Mouse (Mus musculus): ENCODE data around the gene Arhgap45. TPM values are rescaled to one million over a fixed set of nuclear protein-coding genes. Genes with fewer than 3 reads are reported as not detected.
A peak's percentile ranks its signal among the peaks of the same experiment; 100 is the strongest.

Arhgap45 gene
- total RNA-seq, 1 experiment from 2014 or later: 6.3 TPM

DNA sequence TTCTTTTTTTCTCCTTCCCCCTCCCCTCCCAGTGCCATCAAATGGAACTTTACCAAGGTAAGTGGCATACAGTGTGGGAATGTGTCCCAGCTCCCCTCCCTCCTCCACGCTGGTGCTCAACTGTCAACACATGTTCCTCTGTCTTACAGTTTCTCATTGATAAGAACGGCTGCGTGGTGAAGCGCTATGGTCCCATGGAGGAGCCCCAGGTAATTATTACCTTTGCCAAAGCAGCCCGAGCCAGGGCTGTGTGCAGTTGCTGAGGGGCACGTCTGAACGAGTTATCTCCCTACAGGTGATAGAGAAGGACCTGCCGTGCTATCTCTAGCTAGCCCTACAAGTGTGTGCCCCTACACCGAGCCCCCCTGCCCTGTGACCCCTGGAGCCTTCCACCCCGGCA, 39.4 kb downstream of the Arhgap45 start:
- DNase-seq: no peak

- no peak for DNase-seq
These were observed 40.1 kb downstream of the Arhgap45 start for GRCm38 (mm10) chr10:80056506-80056905.

GRCm38 (mm10) chr10:80056976-80057682, 40.7 kb downstream of the Arhgap45 start:
- DNase-seq: no peak

DNA sequence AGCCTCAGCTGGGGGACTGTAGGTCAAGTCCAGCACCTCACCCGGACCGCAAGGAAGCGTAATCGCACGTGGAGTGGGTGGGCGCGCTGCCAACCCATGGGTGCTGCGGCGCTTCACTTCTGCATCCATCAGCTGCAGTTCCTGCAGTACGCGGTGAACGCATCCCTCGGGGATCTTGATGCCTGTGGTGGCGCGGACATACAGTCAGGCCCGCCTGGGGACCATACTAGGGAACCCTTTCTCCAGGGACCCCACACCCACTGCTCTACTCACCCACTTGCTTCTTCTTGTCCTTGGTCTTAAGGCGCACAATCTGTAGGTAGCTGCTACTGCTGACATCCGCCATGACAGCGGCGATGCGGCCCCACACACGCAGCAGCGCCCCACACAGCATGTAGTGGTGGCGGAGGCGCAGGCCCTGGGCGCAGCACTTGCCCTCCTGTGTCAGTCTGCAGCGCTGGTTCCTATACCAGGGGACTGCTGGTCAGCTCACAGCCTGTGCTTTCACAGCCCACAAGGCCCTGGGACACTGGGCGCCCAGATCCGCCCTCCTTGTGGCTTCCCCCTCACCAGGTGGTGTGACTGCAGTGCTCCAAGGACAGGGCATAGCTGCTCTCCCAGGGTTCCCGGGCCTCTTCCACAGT, 41.4 kb downstream of the Arhgap45 start:
- no peak for DNase-seq

GRCm38 (mm10) chr10:80063104-80063503, 46.7 kb downstream of the Arhgap45 start:
- DNase-seq: peak; percentile 84

DNA sequence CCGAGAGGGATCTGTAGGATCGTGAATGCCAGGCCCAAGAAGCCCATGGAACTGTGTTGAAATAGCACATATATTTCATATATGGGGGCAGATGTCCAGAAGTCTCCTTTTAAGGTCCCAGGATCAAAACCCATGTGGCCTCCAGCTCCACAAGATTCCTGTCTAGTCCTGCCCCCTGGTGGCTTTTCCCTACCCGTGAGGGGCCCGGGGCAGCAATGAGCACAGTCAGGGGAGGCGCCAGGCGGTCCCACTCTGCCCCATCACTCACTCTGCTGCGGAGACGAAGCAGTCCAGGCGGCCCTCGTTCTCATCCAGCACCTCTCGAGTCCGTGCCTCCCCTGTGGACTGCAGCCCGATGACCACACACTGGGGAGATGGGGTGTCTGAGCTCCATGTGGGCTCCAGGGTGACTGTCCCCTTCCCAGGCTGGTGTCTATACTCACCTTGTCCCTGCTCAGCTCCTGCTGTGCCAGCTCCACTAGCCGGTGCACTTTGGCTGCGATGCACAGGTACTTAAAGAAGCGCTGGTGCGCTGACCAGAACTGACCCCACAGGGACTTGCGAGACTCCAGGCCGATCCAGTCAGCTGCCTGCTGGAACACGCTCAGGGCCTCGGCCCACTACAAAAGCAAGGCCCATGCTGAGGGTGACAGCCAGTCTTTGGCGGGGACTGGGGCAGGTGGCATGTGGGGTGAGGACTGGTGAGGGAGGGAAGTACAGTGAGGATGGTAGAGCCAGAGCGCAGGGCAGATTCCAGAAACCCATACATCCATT, 47.6 kb downstream of the Arhgap45 start:
- DNase-seq: peak; percentile 32

- DNase-seq: no peak
These were observed 52.8 kb downstream of the Arhgap45 start for GRCm38 (mm10) chr10:80069251-80069650.

DNA sequence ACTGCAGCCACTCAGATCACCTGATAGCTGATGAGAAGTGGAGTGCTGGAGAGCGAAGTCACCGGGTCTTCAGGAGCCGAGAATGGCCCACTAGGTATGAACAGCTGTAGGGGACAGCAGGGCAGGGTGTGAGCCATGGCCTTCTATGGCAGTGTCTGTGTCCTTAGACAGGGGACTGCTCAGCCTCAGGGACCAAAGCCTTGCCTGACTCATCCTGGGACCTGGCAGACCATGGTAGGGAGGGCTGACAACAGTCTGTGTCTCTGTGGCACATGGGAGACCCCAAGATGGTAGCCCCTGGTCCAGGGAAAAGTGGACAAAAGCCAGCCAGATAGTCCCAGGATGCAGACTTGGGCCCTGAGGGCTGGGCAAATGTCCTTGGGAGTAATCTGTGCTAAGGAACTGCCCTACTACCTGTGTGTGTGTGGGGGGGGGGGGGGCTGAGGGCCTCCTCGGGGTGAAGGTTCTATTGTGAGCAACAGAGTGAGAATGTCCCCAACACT, 53.5 kb downstream of the Arhgap45 start:
- DNase-seq: peak; percentile 61

GRCm38 (mm10) chr10:80070837-80071515, 54.5 kb downstream of the Arhgap45 start:
- peak; percentile 98 for DNase-seq

DNA sequence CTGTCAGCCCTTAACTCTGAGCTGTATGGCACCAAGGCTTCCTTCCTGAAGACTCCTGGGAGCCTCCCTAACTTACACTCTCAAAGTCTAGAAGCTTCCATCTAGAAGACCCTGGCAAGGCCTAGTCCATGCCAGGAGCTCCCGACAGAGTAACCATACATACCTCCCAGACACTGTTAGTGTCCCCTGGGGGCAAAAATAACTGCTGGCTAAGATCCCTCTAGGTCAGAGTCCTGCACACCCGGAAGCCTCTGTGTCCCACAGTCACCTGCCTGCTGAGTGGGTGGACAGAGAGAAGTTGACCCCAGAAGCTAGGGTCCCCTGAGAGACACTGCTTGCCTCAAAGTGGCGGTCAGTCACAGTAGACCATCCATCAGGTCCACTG, 55.1 kb downstream of the Arhgap45 start:
- DNase-seq: no peak

- DNase-seq: peak; percentile 72
These were observed 56.4 kb downstream of the Arhgap45 start for GRCm38 (mm10) chr10:80072623-80073489.

GRCm38 (mm10) chr10:80074813-80075601, 58.6 kb downstream of the Arhgap45 start:
- peak; percentile 91 for DNase-seq

DNA sequence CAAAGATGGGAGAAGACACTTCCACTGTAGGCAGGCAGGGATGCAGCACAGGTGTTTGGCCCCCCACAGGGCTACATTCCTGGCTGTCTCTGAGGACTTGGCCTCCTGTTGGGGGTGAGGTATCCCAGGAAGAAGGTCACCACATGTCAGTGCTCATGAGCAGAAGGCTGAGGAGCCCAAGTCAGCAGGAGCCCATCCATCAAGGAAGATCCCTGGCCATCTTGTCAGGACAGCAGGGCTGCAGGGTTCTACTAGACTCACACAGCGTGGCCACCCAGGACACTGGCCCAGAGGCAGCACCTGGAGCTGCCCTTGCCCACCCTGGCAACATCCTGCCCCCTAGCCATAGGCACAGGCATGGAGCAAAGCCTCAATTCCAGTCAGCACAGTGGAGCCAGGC, 59.5 kb downstream of the Arhgap45 start:
- DNase-seq: no peak

- no peak for DNase-seq
These were observed 59.9 kb downstream of the Arhgap45 start for GRCm38 (mm10) chr10:80076386-80076785.

DNA sequence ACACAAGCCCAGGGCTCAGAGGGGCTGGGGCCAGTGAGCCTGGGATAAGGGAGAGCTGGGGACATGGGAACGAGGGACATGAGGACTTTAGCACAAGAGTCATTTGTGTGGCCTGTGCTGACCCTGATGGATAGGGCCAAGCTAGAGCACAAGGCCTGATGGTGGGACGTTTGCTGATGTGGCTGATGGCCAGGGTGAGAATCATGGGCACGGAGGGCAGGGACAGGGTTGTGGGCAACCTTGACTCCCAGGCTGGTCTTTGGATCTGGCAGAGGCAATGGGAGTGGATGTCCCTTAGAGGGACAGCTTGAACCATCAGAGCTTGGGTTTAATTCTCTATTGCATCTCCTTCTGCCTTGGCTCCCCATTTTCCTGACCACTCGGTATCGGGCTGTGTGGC, 60.9 kb downstream of the Arhgap45 start:
- no peak for DNase-seq

- DNase-seq: no peak
These were observed 61.9 kb downstream of the Arhgap45 start for GRCm38 (mm10) chr10:80078366-80078765.

DNA sequence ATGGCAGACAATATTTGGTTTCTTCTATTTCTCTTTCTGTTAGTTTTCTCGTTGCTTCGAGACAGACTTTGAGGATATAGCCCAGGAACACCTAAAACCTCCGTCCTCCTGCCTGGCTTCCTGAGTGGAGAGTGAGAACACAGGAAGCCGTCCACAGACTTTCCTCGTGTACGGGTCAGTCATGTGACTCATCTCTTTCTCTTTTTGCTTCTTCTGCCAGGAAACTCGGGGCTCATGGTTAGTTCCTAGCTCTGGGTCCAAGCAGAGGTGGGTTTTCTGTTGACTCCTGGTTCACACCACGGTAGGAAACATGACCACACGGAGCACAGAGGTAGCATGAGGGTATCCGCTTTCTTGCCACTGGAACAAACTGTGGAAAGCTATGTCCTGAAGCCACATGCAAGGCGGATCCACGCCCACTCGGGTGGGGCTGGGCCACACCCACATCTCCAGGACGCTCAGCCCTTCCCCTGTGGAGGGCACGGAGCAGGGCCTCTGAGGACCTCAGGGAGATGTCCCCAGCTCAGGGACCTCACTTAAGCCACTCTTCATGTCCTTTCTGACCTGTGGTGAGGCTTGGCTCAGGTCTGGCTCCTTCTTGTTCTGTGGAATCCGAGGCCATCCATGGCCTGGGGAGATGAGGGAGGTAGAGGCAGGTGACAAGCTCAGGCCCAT, 64.1 kb downstream of the Arhgap45 start:
- no peak for DNase-seq
